Mouse (Mus musculus): ENCODE data around the gene Eps8l1. TPM values are rescaled to one million over a fixed set of nuclear protein-coding genes. Genes with fewer than 3 reads are reported as not detected.

The Eps8l1 gene
- polyA plus RNA-seq (2017; shearing (Covaris generic)) = 10 to 100 TPM in 1 of 2 experiments, 1 to 10 TPM in 1; 8.9 to 19.0 TPM

DNA sequence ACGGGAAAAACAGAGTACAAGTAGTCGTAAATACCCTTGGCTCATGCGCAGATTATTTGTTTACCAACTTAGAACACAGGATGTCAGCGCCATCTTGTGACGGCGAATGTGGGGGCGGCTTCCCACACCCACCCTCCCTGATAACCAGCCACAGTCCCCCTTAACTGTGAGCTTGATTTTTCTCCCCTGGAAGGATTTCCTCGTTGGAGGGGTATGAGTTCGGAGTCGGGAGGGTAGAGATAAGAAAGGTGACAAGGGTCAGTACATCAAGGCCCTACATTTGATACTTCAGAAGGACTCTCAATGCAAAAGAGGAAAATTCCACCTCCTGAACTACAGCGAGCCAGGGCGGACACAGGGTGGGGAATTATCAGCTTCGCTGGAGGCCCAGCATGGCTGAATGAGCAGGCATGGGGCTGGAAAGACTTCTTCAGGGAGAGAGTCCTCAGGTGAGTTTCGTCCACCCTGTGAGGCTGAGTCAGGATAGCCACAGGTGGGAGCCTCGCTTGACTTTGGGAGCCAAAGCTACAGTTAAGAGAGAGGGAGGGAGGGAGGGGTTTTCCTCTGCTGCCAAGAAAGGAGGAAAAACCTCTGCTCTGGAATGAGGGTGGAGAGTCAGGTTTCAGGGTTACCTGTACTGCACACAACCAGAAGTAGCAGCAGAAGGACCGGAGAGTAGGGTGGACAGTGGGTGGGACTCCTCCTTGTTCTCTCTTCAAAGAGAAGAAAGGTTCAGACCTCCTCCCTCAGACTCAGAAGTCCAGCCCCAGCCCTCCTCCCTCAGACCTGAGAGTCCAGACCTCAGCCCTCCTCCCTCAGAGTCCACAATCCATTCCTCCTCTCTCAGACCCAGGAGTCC, at the start of gene Eps8l1:
TSS of gene Eps8l1 (plus strand) at position 99 of the 859 bp plus-strand sequence.

DNA sequence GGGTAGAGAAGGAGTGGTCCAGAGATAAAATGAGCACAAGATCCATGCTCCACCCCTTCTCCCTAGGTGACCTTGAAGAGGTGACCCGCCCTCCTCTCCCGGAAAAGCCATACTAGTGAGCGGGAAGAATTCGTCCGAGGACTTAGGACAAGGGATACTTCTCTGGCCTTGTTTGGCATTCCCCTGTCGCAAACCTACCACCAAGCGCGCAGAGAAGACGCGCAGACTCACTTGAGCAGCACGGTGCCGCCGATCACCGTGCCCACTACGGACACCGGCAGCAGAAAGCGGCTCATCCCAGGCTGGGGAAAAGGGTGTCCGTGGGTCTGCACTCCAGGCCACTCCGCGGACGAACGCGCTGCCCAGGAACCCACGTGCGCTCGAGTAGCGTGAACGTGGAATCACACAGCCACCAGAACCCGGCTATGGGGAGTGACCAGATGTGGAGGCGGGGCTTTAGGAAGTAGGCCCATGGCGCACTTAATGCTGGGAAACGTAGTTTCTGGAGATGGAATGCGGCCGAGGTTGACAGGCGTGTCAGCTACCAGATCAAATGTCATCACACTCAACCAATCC, 15.2 kb upstream of the Eps8l1 start, which contains the start of gene Rdh13:
TSS of gene Rdh13 (minus strand) at position 434 of the 576 bp plus-strand sequence.

DNA sequence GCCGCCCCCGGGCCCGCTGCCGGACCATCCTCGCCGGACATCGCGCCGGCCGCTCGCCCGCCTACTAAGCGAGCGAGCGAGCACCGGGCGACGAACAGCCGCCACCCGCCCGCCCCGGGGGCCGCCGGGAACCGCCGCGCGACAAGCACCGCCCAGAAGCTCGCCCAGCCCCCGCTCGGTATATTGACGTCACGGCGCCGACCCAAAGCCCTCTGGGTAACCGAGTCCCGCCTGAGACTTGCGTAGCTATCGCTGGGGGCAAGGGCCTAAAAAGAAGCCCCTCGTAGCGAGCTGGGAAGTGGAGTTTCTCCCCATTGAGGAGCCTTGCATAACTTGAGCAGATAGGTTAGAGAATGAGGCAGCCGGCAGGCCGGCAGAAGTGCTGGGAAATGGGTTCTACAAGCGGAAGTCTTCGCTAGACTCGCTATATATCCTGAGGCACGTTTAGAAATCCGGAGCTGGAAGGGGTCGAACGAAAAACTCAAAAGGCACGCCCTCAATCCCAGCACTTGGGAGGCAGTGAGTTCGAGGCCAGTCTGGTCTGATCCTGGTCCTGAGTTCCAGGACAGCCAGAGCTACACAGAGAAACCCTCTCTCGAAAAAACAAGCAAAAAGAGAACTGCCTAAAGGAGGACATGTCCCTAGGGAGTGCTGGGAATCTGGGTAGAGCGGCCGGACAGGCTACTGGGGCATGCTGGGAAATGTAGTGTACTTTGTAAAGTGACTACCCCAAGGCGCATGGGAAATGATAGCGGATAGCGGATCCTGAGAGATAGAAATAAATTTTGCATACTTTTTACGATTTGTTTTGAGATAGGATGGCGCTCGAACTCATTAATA, 41.3 kb downstream of the Eps8l1 start, which contains the start of gene Ppp1r12c:
TSS of gene Ppp1r12c (minus strand) at position 123 of the 840 bp plus-strand sequence.

DNA sequence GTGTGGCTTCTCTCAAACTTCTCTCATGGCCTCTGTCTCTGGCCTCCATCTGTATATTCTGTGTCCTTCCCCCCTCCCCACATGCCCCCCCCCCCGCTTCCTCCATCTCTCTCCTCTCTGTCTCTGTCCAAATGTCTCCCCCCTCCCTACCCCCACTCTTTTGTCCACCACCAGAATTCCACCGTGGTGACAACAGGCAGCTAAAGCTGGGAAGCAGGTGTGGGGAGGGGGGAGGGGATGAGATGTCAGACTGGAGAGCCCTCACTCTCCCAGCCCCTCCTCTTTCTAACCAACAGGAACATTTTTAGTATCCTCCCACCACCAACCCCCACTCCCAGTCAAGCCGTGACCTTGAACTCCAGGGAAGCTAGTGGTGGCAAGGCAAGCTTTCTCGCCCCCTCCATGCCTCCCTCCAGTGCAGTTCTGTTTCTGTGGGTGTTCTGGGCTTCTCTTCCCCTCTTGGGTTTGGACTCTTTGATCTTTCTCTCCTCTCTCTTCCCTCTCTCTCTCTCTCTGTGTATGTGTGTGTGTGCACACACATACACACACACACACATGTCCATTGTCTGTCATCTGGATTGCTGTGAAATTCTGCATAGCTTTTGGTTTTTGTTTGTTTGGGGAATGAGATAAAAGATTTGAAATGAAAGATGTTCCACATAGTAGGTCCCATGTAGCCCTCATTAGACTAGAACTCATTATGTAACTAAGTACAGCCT, 56.0 kb downstream of the Eps8l1 start, which contains the start of gene Tnnt1:
TSS of gene Tnnt1 (minus strand) at position 51 of the 719 bp plus-strand sequence.

DNA sequence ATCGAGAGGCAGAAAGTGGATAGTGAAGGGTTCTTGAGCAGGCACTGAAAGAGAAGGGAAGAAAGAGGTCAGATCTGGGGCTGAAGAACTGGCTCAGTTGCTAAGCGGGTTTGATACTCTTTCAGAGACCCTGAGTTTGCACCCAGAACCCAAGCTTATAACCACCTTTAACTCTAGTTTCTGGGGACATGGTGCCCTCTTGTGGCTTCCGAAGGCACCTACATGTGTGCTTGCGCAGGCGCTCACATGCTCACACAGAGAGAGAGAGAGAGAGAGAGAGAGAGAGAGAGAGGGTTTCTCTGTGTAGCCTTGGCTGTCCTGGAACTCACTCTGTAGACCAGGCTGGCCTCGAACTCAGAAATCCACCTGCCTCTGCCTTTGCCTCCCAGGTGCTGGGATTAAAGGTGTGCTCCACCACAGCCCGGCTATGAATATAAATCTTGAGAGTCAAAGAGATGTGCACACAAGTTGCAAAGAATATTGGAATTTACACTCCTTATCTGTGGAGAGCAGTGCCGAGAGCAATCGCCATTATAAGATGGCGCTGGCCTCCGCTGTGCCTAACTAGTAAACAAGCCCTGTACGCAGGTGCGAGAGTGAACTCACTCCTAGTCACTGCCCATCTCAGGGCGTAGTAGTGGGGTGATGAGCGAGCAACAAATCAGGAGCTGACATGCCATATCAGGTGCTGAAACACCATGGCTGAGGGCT, 63.9 kb downstream of the Eps8l1 start, which contains the start of gene Tnni3:
TSS of gene Tnni3 (minus strand) at position 18 of the 711 bp plus-strand sequence.

Other genes with a start within 250 kb of the Eps8l1 start
- under 1 TPM in 1 of 2 experiments, not detected in 1; 0.48 TPM for gene Lilra5, start 222.9 kb upstream of the Eps8l1 start, polyA plus RNA-seq (2017; shearing (Covaris generic))
- gene Ncr1, start 123.0 kb upstream of the Eps8l1 start, polyA plus RNA-seq (2017; shearing (Covaris generic)) = not detected
- not detected for gene Gp6, start 62.9 kb upstream of the Eps8l1 start, polyA plus RNA-seq (2017; shearing (Covaris generic))
- gene Rdh13, start 15.0 kb upstream of the Eps8l1 start, polyA plus RNA-seq (2017; shearing (Covaris generic)) = 1 to 10 TPM; 2.2 to 4.9 TPM
- gene Ppp1r12c, start 41.0 kb downstream of the Eps8l1 start, polyA plus RNA-seq (2017; shearing (Covaris generic)) = 100 to 1,000 TPM; 122 to 144 TPM
- 10 to 100 TPM in 1 of 2 experiments, 1 to 10 TPM in 1; 6.2 to 15.6 TPM for gene Tnnt1, start 55.7 kb downstream of the Eps8l1 start, polyA plus RNA-seq (2017; shearing (Covaris generic))
- gene Tnni3, start 63.6 kb downstream of the Eps8l1 start, polyA plus RNA-seq (2017; shearing (Covaris generic)) = 1 to 10 TPM in 1 of 2 experiments, under 1 TPM in 1; 0.44 to 1.5 TPM
- gene Dnaaf3, start 71.8 kb downstream of the Eps8l1 start, polyA plus RNA-seq (2017; shearing (Covaris generic)) = 1 to 10 TPM; 1.1 to 1.3 TPM
- not detected for gene Syt5, start 86.9 kb downstream of the Eps8l1 start, polyA plus RNA-seq (2017; shearing (Covaris generic))
- gene Ptprh, start 143.4 kb downstream of the Eps8l1 start, polyA plus RNA-seq (2017; shearing (Covaris generic)) = not detected
- gene Tmem86b, start 170.7 kb downstream of the Eps8l1 start, polyA plus RNA-seq (2017; shearing (Covaris generic)) = 10 to 100 TPM; 11.0 to 15.2 TPM
- gene Ppp6r1, start 198.3 kb downstream of the Eps8l1 start, polyA plus RNA-seq (2017; shearing (Covaris generic)) = 100 to 1,000 TPM; 185 to 259 TPM
- gene Hspbp1, start 224.4 kb downstream of the Eps8l1 start, polyA plus RNA-seq (2017; shearing (Covaris generic)) = 10 to 100 TPM; 53.0 to 59.9 TPM
- under 1 TPM in 1 of 2 experiments, not detected in 1; 0.61 TPM for gene Brsk1, start 229.9 kb downstream of the Eps8l1 start, polyA plus RNA-seq (2017; shearing (Covaris generic))

Measured in activated CD4-positive, CD25-positive, alpha-beta regulatory T cell (primary cell).